Mouse (Mus musculus) adrenal gland, postnatal 36 days (tissue): Measurements from ENCODE around the gene Gm21093. TPM values are rescaled to one million over a fixed set of nuclear protein-coding genes. Genes with fewer than 3 reads are reported as not detected.
"Not testable (repeated sequence)": the region's sequence is repeated elsewhere in the genome, so short reads cannot be mapped to it uniquely, and the experiment has no call there.

Source experiments
- DNase-seq, 2 experiments: peaks; one replicate each; pipeline ENCODE4 v3.0.0; 2021; ENCODE audit warnings: mixed read lengths in 1 of 2
- long read RNA-seq, 2 experiments: library from polyadenylated mRNA; stranded (forward); transcript quantifications; one replicate each; pipeline ENCODE4 v2.0.0; 2021; ENCODE audit warnings: borderline sequencing depth in 2 of 2
- total RNA-seq, 2 experiments: library from RNA; stranded (reverse); gene quantifications; 2 replicates each; pipeline ENCODE4 v1.2.3; 2021

Gene Gm21093
- total RNA-seq: under 1 TPM in 1 of 2 experiments, not detected in 1; 0.66 TPM
- long read RNA-seq, experiment 1: 0 reads
- long read RNA-seq, experiment 2: 0 reads

- DNase-seq: not testable (repeated sequence)
Observed at GRCm38 (mm10) chr4:42034626-42035025, at the start of gene Gm21093. Gene Gm21093 (minus strand): TSS chr4:42034726.

Other genes with a start within 250 kb of the Gm21093 start
- not detected for gene Gm21541, start 131.1 kb downstream of the Gm21093 start, total RNA-seq
- gene Gm20878, start 93.2 kb downstream of the Gm21093 start, total RNA-seq: 1 to 10 TPM; 2.9 to 3.3 TPM
- gene Fam205a4, start 68.7 kb downstream of the Gm21093 start, total RNA-seq: under 1 TPM; 0.89 to 0.99 TPM
- not detected for gene Gm3893, start 56.5 kb upstream of the Gm21093 start, total RNA-seq
- 1 to 10 TPM in 1 of 2 experiments, under 1 TPM in 1; 0.69 to 3.7 TPM for gene Gm13304, start 80.1 kb upstream of the Gm21093 start, total RNA-seq
- gene Gm13306, start 118.7 kb upstream of the Gm21093 start, total RNA-seq: 1 to 10 TPM in 1 of 2 experiments, not detected in 1; 1.5 TPM
- gene Gm13305, start 133.9 kb upstream of the Gm21093 start, total RNA-seq: 1 to 10 TPM in 1 of 2 experiments, under 1 TPM in 1; 0.56 to 1.2 TPM
- gene Gm10600, start 205.9 kb upstream of the Gm21093 start, total RNA-seq: under 1 TPM; 0.36 to 0.95 TPM
- not detected for gene Ccl21b, start 221.0 kb upstream of the Gm21093 start, total RNA-seq